Mouse (Mus musculus) spleen, postnatal 10 days (tissue): ENCODE results near the gene Themis2.
A peak's percentile ranks its signal among the peaks of the same experiment; 100 is the strongest.
"Not testable (repeated sequence)": the region's sequence is repeated elsewhere in the genome, so short reads cannot be mapped to it uniquely, and the experiment has no call there.

Experiments
- DNase-seq, 2 experiments: peaks; one replicate each; pipeline ENCODE4 v3.0.0; 2021 to 2022; ENCODE audit warnings: low spot score in 2 of 2

The Themis2 gene

DNA sequence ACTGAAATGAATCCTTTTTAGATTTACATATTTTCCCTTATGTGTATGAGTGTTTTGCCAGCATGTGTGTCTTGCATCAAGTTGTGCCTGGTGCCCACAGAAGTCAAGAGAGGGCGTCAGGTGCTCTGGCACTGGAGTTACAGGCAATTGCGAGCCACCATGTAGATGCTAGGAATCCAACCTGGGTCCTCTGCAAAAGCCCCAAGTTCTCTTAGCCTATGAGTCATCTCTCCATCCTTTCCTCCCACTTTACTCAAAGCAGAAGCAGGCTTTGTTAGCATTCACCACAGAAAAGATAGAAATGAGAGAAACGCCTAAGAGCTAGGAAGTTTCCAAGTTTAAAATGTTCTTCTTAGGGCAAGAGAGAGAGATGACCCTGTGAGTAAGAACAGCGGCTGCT is 3.7 kb upstream of the Themis2 start:
- no peak for DNase-seq

DNA sequence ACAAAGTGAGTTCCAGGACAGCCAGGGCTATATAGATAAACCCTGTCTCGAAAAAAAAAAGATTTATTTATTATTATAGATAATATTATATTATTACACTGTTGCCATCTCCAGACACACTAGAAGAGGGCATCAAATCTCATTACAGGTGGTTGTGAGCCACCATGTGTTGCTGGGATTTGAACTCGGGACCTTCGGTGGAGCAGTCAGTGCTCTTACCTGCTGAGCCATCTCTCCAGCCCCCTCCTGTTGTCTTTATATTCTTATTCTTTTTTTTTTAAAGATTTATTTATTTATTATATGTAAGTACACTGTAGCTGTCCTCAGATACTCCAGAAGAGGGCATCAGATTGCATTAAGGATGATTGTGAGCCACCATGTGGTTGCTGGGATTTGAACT is 2.5 kb upstream of the Themis2 start:
- not testable (repeated sequence) for DNase-seq

DNA sequence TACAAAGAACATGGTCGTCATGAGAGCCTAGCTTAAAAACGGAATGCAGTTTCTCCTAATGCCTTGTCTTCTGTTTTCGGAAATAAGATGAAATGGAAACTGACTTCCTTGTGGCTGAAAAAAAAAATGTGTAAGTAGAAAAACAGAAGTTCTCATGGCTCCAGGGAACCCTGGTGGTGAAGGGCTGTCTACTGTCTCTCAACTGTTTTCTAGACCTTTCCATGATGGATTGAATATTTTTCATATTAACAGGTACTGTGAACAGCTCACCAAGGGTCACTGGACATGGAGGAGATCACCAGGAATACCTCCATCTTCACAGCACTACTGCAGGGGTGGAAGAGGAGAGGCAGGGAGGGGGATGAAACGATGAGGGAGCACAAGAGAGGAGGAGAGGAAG is 1.8 kb upstream of the Themis2 start:
- DNase-seq, result no peak

DNA sequence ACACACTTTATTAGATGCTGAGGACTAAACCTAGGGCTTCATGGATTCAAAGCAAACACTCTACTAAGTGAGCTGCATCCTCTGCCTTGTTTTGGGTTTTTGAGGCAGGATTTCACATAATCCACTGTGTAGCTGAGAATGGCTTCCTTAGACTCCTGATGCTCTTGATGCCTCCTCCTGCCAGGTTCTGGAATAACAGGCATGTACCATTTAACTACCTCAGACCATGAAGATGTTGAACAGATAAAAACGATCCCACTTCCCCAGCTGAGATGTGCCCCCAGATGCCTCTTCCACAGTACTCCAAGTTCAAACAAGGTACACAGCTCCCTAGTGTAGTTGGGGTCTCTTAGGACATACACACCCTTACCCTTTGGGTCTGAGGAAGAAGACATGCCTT is 1.3 kb upstream of the Themis2 start:
- no peak for DNase-seq

DNA sequence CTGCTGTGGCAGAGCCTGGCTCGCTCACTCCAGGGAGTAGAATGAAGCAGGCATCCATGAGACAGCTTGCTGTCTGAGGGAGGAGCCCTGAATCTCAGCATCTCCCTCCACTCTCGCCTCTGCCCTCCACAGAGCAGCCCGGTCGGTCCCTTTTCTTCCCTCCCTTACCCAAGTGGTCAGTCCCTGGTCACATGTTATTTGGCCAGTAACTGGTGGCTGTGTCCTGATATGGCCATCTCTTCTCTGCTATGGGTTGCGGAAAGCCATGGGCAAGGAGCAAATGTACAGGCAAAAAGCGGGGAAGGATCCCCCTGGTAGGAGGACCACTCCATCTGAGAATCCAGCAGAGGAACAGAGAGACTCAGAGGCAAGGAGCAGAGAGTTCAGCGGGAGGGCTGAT is 1.0 kb downstream of the Themis2 start:
- no peak for DNase-seq

DNA sequence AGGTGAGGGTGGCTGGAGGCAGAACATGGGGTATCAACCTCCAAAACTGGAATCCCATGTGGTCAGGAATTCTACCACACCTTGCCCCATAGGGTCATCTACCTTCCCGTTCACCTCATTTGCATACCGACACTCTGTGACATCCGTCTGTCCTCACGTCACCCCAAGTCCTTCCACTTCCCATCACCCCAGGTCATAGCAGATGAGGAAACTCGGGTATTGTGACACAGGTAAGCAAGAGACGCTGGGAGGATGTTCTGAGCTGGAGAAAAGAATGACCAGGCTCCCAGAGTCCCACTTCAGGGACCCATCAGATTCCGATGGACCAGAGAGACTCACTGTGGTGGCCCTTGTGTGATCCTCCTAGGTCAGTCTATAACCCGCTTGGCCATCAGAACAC is 1.4 kb downstream of the Themis2 start:
- peak in 1 of 2 experiments; percentile 45 for DNase-seq

DNA sequence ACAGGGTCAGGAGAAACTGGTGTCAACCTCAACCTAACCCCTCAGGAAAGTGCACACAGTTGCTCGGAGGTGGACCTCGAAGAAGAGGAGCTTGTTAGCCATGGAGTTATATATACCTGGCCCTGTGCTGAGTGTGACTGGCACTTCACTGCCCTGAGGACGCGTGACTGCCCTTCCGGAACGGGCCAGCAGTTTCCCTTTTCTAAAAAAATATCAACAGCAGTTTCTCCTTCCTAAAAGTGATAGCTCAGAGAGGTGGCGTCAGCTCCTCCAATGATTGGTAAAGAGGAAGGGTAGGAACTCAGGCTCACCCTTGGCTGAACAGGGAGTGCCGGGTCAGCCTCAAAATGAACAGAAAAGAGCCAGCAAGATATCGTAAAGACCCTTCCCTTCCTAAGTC is 2.2 kb downstream of the Themis2 start:
- peak in 1 of 2 experiments; percentile 53 for DNase-seq

DNA sequence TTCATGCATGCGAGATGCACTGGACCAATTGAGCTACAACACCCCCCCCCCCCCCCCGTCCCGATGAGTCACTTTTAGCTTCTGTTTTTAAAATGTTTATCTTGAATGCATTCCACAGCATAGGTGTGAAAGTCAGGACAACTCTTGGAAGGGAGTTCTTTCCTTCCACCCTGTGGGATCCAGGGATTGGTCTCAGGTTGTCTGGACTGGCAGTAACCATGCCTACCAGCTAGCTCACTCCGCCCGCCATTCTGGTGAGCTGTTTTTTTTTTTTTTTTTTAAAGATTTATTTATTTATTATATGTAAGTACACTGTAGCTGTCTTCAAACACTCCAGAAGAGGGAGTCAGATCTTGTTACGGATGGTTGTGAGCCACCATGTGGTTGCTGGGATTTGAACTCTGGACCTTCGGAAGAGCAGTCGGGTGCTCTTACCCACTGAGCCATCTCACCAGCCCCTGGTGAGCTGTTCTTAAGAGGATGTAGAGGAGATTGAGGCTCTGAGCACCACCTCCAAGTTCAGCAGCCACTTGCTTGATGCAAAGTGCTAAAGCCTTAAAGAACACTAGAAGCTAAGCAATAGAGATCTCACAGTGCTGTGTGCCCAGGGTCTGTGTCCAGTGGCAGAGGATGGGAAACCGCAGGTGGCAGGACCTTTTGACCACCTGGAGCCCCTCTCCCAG is 2.7 kb downstream of the Themis2 start:
- not testable (repeated sequence) for DNase-seq

DNA sequence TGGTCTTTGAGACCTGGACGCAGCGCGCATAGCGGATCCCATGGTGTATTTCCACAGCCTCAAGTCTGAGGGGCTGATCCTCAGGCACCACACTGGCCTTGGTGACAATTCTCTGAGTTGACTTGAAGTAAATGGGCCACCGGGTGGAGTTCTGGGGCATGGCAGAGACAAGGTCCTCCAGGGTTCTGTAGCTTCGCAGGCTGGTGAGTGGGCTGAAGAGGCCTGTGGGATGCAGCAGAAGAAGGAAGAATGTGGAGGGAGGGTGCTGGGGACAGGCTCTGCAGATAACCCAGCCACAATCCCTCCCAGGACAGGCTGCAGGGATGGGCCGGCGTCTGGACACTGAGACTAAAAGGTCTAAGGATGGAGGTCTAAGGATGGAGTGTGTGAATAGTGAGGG is 6.5 kb downstream of the Themis2 start:
- no peak for DNase-seq

DNA sequence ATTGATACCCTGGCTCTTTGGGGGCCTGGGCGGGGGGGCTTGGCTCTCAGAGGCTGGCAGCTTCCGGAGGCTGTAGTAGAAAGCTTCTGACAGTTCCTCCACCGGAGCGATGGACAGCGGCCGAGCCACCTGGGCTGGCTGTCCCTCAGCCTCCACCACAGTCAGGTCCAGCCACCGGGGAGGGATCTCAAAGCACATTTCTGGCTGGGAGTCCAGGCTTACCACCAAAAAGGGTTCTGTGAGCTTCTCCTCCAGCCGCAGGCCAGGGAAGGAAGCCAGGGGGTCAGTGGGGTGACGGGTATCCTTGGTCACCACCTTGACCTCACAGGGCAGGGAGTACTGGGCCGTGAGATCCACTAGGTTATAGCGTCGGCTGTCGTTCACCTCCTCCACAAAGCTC is 11.0 kb downstream of the Themis2 start:
- DNase-seq, result no peak

DNA sequence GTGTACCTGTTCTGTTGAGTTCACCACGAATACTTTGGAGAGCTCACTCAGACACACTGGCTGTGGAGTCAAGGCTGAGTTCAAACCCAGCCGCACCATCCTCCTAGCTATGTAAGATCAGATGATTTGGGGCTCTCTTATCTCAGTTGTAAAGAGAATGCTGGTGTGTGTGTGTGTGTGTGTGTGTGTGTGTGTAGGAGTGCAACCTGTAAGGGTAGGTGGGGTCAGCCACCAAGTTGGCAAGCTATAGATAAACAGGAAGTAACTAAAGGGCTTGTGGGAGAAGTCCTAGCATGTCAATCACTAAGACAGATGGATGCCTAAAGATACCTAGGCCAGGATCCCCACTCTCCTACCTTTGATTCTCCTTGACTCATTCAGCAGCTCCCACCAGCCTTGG is 12.5 kb downstream of the Themis2 start:
- no peak for DNase-seq

DNA sequence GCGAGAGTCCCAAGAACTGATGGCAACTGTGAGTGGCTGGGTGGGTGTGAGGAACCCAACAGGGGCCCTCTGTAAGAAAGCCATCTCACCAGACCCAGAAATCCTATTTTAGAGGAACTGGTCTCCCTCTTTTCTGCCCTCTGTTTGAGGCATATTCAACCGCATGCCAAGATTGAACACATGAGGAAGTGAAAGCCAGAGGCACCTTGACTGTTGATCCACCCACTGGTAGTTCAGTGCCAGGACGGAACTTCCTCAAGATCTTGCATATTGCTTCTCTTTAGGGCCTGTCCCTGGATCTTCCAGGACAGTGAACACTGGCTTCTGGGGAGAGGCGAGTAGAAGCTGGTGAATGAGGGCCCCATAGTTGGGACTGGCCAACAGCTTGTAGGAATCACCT is 15.9 kb downstream of the Themis2 start:
- no peak for DNase-seq

DNA sequence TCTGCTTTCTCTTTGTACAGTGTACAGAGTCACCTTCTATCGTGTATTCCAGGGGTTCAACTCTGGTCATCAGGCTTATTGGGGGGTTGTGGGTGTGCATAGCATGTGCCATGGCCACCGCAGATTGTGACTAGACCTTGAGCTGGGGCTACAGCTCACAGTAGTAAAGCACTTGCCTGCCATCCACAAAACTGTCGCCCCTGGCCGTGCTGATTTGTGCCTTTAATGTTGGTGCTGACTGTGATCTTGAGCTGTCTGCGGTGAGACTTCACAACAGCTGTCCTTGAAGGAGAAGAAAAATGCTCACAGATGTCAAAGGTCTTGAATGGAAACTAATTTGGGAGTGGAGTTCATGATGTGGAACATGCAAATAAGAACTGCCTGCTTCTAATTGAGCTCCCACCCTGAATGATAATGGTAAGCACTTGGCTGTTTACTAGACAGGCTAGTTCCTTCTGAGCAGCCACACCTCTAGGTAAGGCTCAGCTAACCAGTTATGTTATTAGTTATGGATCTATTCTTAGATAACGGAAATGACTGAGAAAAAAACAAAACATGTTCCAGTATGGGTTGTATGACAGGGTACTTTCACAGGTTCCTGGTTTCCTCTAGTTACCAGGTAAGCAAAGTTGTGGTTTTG is 17.5 kb downstream of the Themis2 start:
- no peak for DNase-seq

DNA sequence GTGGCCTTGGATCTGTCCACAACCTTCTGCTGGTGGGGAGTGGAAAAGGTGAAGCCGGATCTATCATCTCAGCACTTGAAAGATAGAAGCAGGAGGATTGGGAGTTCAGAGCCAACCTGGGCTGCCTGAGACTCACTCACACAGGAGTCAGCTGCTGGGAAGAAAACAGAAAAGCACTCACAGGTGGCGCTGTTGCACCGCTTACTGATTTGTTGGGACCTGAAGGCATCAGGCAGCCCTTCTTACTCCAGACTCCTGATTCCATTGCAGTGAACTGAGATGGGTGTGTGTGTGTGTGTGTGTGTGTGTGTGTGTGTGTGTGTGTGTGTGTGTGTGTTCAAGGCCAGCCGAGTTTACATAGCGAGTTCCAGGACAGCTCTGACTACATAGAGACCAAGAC is 19.4 kb downstream of the Themis2 start:
- DNase-seq, result peak; percentile 68 to 86

DNA sequence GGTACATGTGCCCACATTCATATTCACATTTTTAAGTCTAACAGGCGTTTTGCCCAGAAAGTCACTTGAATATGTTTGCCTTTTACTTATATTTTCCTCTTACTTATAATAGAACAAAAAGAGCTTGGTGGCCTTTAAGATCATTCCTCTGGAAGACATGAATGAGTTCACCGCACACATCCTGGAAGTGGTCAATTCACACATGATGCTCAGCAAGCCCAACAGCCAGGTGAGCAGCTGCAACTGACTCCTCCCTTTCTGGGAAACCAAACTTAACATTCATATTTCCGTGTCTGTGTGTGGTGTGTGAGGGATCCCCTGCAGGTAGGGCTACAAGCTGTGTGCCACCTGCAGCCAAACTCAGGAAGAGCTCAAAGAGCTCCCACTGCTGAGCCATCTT is 21.3 kb downstream of the Themis2 start:
- no peak for DNase-seq

DNA sequence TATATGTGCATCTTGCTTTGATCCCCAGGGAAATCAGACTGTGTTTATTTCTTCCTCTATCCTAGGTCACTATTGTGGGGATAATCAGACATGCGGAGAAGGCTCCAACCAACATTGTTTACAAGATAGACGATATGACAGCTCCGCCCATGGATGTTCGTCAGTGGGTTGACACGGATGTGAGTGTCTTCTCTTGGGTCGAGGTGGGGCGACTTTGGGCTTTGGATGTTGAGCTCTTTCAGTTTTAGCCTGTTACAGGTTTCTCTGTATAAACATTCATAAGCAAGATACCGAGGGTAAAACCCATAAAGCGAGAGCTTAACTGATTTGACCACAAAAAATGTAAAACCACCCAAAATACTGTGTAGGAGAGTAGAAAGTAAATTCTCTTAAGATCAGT is 24.4 kb downstream of the Themis2 start:
- DNase-seq, result no peak

DNA sequence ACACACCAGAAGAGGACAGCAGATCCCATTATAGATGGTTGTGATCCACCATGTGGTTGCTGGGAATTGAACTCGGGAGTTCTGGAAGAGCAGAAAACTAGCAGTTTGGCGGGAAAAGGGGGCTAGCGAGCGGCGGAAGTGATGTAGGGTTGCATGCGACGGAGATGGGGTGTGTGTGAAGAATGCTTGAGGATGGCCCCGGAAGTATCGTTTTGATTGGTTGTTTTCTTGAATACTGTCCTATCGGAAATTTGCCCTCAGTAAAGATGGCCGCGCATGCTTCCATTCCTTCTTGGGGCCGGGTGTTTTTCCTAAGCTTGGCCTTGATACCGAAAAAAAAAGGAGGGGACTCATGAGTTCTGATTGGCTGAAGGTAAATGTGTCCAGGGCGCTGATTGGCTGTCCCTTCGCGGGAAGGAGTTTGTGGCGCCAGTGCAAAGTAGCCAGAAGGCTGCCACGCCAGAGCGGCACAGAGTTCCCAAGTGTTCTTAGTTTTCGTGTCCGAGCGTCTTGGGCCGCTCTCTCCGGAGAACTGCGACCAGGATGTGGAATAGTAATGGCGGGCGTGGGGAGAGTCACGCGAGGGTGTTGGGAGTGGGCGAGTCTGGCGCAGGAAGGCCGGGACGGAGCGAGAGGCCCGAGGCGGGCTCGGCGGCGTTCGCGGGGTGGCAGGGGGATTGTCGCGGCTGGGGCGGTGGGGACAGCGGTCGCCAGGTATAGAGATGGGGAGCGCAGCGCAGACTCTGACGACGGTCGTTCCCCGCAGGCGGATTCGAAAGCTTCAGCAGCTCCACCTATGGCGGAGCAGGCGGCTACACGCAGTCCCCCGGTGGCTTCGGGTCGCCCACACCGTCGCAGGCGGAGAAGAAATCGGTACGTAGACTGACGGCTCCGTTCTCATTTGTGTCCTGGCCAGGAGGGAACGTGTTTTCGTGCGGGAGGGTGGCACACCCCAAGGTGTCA is 28.0 kb downstream of the Themis2 start, which contains the start of gene Rpa2:
TSS of gene Rpa2 (plus strand) at position 419 of the 963 bp plus-strand sequence.
- peak; percentile 97 to 99 for DNase-seq

DNA sequence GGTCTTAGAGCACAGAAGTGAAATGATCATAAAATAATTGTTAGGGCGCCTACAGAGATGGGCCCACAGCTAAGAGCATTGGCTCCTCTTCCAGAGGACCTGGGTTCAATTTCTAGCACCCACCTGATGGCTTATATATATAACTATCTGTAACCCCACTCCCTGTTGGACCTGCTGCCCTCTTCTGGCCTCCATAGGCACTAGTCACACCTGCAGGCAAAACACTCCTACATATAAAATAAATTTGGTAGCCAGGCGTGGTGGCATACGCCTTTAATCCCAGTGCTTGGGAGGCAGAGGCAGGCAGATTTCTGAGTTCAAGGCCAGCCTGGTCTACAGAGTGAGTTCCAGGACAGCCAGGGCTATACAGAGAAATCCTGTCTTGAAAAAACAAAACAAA is 33.1 kb downstream of the Themis2 start:
- DNase-seq, result not testable (repeated sequence)

DNA sequence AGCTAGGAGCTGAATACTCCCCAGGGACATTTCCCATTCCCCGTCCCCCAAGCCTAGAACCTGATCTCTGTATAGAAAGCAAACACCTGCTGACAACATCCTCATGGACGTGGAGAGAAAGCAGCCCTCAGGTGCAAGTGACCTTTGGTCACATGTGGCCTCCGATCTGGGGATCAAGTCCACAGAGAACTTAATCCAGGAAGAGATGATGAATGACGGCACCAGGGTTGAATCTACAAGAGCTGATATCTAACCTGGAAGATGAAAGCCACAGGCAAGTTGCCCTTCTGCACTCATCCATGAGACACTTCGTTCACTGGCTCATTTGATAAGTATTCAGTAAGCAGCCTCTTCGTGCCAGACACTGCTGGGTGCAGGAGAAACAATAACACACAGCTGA is 33.6 kb downstream of the Themis2 start:
- no peak for DNase-seq

DNA sequence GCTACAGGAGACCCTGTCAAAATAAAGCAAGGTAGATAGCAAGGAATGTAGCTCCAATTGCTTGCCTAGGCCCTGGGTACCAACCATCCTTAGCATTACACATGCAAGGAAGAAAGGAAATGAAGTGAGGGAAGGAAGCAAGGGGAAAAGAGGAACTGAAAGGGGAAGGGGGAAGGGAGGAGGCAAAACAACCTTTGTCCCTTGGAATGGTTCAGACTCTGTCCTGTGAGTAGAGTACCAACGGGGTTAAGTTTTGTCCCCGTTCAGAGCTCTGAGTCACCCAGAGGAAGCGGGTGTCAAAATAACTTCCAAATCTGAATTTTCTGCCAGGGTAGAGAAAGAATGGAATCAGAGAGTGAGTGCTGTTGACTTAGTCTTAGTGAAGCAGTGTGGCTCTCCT is 35.9 kb downstream of the Themis2 start:
- DNase-seq, result no peak

DNA sequence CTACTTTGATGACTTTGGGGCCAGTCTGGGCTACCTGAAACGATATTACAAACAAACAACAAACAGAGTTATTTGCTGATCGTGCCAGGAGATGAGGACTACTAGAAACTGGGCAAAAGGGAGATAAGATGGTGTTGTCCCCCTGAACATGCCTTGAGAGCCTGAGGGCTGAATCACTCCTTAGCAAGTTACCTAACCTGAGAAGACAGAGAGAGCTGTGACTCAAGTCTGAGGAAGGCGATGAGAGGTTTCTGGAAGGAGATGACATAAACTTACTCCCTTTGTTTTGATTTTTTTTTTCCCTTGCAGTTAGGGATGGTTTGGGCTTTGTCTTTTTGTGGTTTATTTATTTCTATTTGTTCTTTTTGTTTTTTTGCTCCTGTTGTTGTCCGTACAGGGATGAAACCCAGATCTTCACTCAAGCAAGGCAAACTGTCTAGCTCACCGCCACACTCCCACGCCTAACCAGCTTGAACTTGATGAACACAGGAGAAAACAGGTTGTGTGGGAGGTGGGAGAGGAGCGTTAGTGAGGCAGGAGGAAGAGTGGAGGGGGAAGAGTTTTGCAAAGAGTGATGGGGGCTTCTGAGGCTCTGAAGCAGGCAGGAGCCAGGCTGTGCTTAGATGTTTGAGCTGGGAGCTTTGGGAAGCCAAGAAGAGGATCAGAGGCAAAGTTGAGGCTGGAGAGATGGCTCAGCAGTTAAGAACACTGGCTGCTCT is 38.4 kb downstream of the Themis2 start:
- DNase-seq, result no peak

DNA sequence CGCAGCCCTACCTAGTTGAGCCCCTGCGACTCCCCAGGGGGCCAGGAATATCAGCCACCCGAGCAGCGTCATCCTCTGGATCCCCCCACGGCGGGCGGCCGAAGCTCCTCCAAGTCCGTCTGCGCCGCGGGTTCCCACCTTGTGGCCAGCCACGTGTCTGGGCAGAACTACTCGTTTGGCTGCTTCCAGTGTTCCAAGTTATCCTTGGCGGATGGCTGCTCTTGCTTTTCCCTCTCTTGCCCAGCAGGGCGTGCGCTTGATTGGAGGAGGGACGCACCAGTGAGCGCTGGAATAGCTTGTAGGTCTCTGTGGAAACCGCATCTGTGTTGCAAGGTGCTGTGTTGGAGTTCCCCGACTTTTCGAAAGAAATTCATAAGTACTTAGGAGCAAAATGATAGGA is 39.2 kb downstream of the Themis2 start, which contains the start of gene Smpdl3b:
TSS of gene Smpdl3b (minus strand) at position 279 of the 400 bp plus-strand sequence.
- DNase-seq, result peak in 1 of 2 experiments; percentile 32
